Comparison of ENCODE assay signal across 8 mouse cellular contexts in genomic region chr5:24416222-24416736, GRCm38 (mm10). TPM values are rescaled to one million over a fixed set of nuclear protein-coding genes. Genes with fewer than 3 reads are reported as not detected.
DNase-seq lines count a peak whose midpoint lies in the region; ATAC-seq lines count a peak whose summit lies in the region.

No protein-coding gene starts in this region.

- no peak overlapping the region for H3K4me3 ChIP-seq in forebrain, embryonic 14.5 days (ENCODE audit: low read depth, low read length)
- H3K4me3 ChIP-seq in liver, embryonic 16.5 days (ENCODE audit: low read depth, low read length) = no peak overlapping the region
- no peak overlapping the region for H3K4me3 ChIP-seq in neural tube, embryonic 11.5 days (ENCODE audit: low read depth, low read length)

- peak; percentile 66 for DNase-seq in MEL-GATA-1-ER (ENCODE audit: extremely low read depth, low read depth)
- peak; percentile 74 for DNase-seq in cerebellum, adult 11 months
- peak; percentile 81 for DNase-seq in forebrain, embryonic 14.5 days (ENCODE audit: low spot score)
- peak; percentile 64 to 70 for DNase-seq in heart, postnatal 36 days
- peak; percentile 86 for DNase-seq in layer of hippocampus, adult 11-12 months (ENCODE audit: low spot score)
- DNase-seq in neural tube, embryonic 11.5 days (ENCODE audit: low spot score) = peak; percentile 71
- peak; percentile 83 for DNase-seq in testis, postnatal 10 days (ENCODE audit: low spot score)

- WGBS in forebrain, embryonic 14.5 days = 3% methylated on average over 21 of the region's 21 CpGs
- 6% methylated on average over 21 of the region's 21 CpGs for WGBS in liver, embryonic 16.5 days (ENCODE audit: insufficient replicate concordance)
- 3% methylated on average over 21 of the region's 21 CpGs for WGBS in neural tube, embryonic 11.5 days

- H3K27me3 ChIP-seq in forebrain, embryonic 14.5 days (replicated peaks; ENCODE audit: control insufficient read depth, insufficient read depth, low read length) = no peaks in the 10 kb centered on the region
- no peaks in the 10 kb centered on the region for H3K27me3 ChIP-seq in liver, embryonic 16.5 days (ENCODE audit: control insufficient read depth, insufficient read depth, low read depth, low read length)
- no peaks in the 10 kb centered on the region for H3K27me3 ChIP-seq in neural tube, embryonic 11.5 days (ENCODE audit: control insufficient read depth, insufficient read depth, low read length)

- H3K36me3 ChIP-seq in forebrain, embryonic 14.5 days (ENCODE audit: control insufficient read depth, insufficient read depth, low read length) = peaks cover 30% of the 10 kb centered on the region
- H3K36me3 ChIP-seq in liver, embryonic 16.5 days (ENCODE audit: control insufficient read depth, insufficient read depth) = no peaks in the 10 kb centered on the region
- H3K36me3 ChIP-seq in neural tube, embryonic 11.5 days (ENCODE audit: control insufficient read depth, insufficient read depth, low read length) = 0 out of 2 replicates have a peak, but pooled peaks cover 4% of the 10 kb centered on the region

- H3K9ac ChIP-seq in forebrain, embryonic 14.5 days (ENCODE audit: low read length) = peak overlapping the region; percentile 14; the same call in 1 of the 2 replicates
- no peak overlapping the region for H3K9ac ChIP-seq in liver, embryonic 16.5 days (ENCODE audit: low read depth, low read length)
- no peak overlapping the region for H3K9ac ChIP-seq in neural tube, embryonic 11.5 days (ENCODE audit: low read length)

- 0 out of 2 replicates have a peak overlapping the region, but pooled peaks have one; percentile 12 for H3K4me2 ChIP-seq in forebrain, embryonic 14.5 days (ENCODE audit: low read length)
- no peak overlapping the region for H3K4me2 ChIP-seq in liver, embryonic 16.5 days (ENCODE audit: low read depth, low read length)
- no peak overlapping the region for H3K4me2 ChIP-seq in neural tube, embryonic 11.5 days (ENCODE audit: low read depth)

- peak; percentile 82 for ATAC-seq in forebrain, embryonic 14.5 days
- peak; percentile 56 for ATAC-seq in liver, embryonic 16.5 days (ENCODE audit: low read depth)
- peak; percentile 67; the same call in 1 of the 2 replicates for ATAC-seq in neural tube, embryonic 11.5 days (ENCODE audit: insufficient read depth, low FRiP score, low TSS enrichment)

- intact Hi-C loops in heart, postnatal 36 days (cut with DNase I) = loop anchor here (1.0 kb wide), 1 partner anchor 54 kb away; no protein-coding TSS in a partner anchor

- H3K4me1 ChIP-seq in forebrain, embryonic 14.5 days (ENCODE audit: control insufficient read depth, insufficient read depth, low read length) = 0 out of 2 replicates have a peak, but pooled peaks cover 2% of the 10 kb centered on the region
- H3K4me1 ChIP-seq in liver, embryonic 16.5 days (ENCODE audit: control insufficient read depth, low read depth, low read length) = no peaks in the 10 kb centered on the region; the same call in 1 of the 2 replicates
- H3K4me1 ChIP-seq in neural tube, embryonic 11.5 days (ENCODE audit: control insufficient read depth, insufficient read depth, low read length) = peaks cover 4% of the 10 kb centered on the region; the same call in 1 of the 2 replicates

- H3K27ac ChIP-seq in forebrain, embryonic 14.5 days (ENCODE audit: low read depth, low read length) = no peak overlapping the region
- no peak overlapping the region for H3K27ac ChIP-seq in liver, embryonic 16.5 days (ENCODE audit: low read length)
- H3K27ac ChIP-seq in neural tube, embryonic 11.5 days (ENCODE audit: low read depth, low read length) = no peak overlapping the region

- no peaks in the 10 kb centered on the region for H3K9me3 ChIP-seq in forebrain, embryonic 14.5 days (replicated peaks; ENCODE audit: control insufficient read depth, low read length)
- H3K9me3 ChIP-seq in liver, embryonic 16.5 days (replicated peaks; ENCODE audit: control insufficient read depth, low read length) = no peaks in the 10 kb centered on the region
- H3K9me3 ChIP-seq in neural tube, embryonic 11.5 days (ENCODE audit: control insufficient read depth, low read length) = no peaks in the 10 kb centered on the region

RNA-seq across cellular contexts. Expression of gene Asic3, which starts 3.1 kb away (rescaled TPM):
- not detected in 2 replicates for polyA plus RNA-seq in forebrain, embryonic 14.5 days (2014; fragmentation: Nextera tagmentation; extraction: Ambion mirVana)
- not detected for total RNA-seq in heart, postnatal 36 days (2021)
- polyA plus RNA-seq in liver, embryonic 16.5 days (2015; fragmentation: Nextera tagmentation; extraction: Ambion mirVana) = not detected in 2 replicates
- 0.12 and 0.54 TPM in 2 replicates for polyA plus RNA-seq in neural tube, embryonic 11.5 days (2014; fragmentation: Nextera tagmentation; extraction: Ambion mirVana)

RNA-seq across cellular contexts. Expression of gene Cdk5, which starts 7.1 kb away (rescaled TPM):
- 106 and 113 TPM in 2 replicates for polyA plus RNA-seq in forebrain, embryonic 14.5 days (2014; fragmentation: Nextera tagmentation; extraction: Ambion mirVana)
- 10 to 100 TPM; 22.5 to 23.0 TPM for total RNA-seq in heart, postnatal 36 days (2021)
- polyA plus RNA-seq in liver, embryonic 16.5 days (2015; fragmentation: Nextera tagmentation; extraction: Ambion mirVana) = 8.8 and 10.9 TPM in 2 replicates
- 59.1 and 64.9 TPM in 2 replicates for polyA plus RNA-seq in neural tube, embryonic 11.5 days (2014; fragmentation: Nextera tagmentation; extraction: Ambion mirVana)

RNA-seq across cellular contexts. Expression of gene Slc4a2, which starts 7.4 kb away (rescaled TPM):
- polyA plus RNA-seq in forebrain, embryonic 14.5 days (2014; fragmentation: Nextera tagmentation; extraction: Ambion mirVana) = 11.5 and 14.6 TPM in 2 replicates
- total RNA-seq in heart, postnatal 36 days (2021) = 10 to 100 TPM; 29.2 to 35.1 TPM
- polyA plus RNA-seq in liver, embryonic 16.5 days (2015; fragmentation: Nextera tagmentation; extraction: Ambion mirVana) = 9.5 and 12.6 TPM in 2 replicates
- 18.0 and 18.1 TPM in 2 replicates for polyA plus RNA-seq in neural tube, embryonic 11.5 days (2014; fragmentation: Nextera tagmentation; extraction: Ambion mirVana)

RNA-seq across cellular contexts. Expression of gene Abcb8, which starts 22.8 kb away (rescaled TPM):
- 37.1 and 43.1 TPM in 2 replicates for polyA plus RNA-seq in forebrain, embryonic 14.5 days (2014; fragmentation: Nextera tagmentation; extraction: Ambion mirVana)
- total RNA-seq in heart, postnatal 36 days (2021) = 10 to 100 TPM; 83.7 to 84.9 TPM
- 29.6 TPM in 2 replicates for polyA plus RNA-seq in liver, embryonic 16.5 days (2015; fragmentation: Nextera tagmentation; extraction: Ambion mirVana)
- polyA plus RNA-seq in neural tube, embryonic 11.5 days (2014; fragmentation: Nextera tagmentation; extraction: Ambion mirVana) = 45.8 and 47.0 TPM in 2 replicates

RNA-seq across cellular contexts. Expression of gene Atg9b, which starts 24.3 kb away (rescaled TPM):
- polyA plus RNA-seq in forebrain, embryonic 14.5 days (2014; fragmentation: Nextera tagmentation; extraction: Ambion mirVana) = 0.48 and 0.74 TPM in 2 replicates
- total RNA-seq in heart, postnatal 36 days (2021) = under 1 TPM; 0.27 to 0.75 TPM
- 1.8 and 2.9 TPM in 2 replicates for polyA plus RNA-seq in liver, embryonic 16.5 days (2015; fragmentation: Nextera tagmentation; extraction: Ambion mirVana)
- polyA plus RNA-seq in neural tube, embryonic 11.5 days (2014; fragmentation: Nextera tagmentation; extraction: Ambion mirVana) = 0.54 and 0.89 TPM in 2 replicates
